Mouse (Mus musculus) left cerebral cortex, adult 18-20 months (tissue): Measurements from ENCODE around the gene Bcat2. TPM values are rescaled to one million over a fixed set of nuclear protein-coding genes. Genes with fewer than 3 reads are reported as not detected.
A peak's percentile ranks its signal among the peaks of the same experiment; 100 is the strongest.

ENCODE experiments used
- DNase-seq, 2 experiments: peaks; one replicate each; pipeline ENCODE4 v3.0.0; 2021 to 2022; ENCODE audit warnings: low spot score in 2 of 2, mixed read lengths in 1 of 2
- total RNA-seq, 2 experiments: library from RNA; stranded (reverse); gene quantifications; 2 replicates each; pipeline ENCODE4 v1.2.3; 2021

The Bcat2 gene
- total RNA-seq, 2 experiments from 2014 or later, result 25.3 to 26.9 TPM

DNA sequence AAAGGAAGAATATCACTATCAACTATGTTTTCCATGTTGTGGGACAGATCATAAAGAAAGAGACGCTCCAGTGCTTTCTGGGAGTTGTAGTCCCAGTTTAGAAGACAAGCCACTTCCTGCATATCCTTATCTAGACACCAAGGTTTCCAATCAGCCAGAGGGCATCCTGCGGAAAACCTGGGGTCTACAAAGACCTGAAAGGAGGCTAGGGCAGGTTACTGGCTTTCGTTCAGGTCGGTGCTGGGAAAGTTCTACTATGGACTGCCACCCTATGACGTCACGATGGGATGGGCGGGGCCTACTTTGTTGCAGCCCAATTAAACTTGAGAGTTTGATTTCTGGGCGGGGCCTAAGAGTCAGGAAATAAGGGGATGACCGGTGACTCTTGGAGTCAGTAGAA lies 51.5 kb downstream of the Bcat2 start, which contains the start of gene Izumo1:
Gene Izumo1, plus strand, starts transcription at position 369 of the 400 bp plus-strand sequence.
- no peak for DNase-seq

DNA sequence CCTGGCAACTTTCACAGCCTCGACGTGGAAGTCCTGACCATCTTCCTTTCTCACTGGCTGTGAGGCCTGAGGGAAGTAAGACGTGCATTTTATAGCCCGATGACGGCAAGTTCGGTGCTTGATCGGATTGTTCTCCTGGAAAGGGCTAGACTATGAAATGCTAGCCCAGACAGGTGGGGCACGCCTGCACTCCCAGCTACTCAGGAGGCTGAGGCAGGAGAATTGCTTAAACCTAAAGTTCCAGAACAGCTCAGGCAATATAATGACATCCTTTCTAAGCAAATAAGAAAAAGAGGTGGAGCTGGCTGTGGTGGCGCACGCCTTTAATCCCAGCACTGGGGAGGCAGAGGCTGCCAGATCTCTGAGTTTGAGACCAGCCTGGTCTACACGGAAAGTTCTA lies 53.6 kb downstream of the Bcat2 start:
- no peak for DNase-seq

DNA sequence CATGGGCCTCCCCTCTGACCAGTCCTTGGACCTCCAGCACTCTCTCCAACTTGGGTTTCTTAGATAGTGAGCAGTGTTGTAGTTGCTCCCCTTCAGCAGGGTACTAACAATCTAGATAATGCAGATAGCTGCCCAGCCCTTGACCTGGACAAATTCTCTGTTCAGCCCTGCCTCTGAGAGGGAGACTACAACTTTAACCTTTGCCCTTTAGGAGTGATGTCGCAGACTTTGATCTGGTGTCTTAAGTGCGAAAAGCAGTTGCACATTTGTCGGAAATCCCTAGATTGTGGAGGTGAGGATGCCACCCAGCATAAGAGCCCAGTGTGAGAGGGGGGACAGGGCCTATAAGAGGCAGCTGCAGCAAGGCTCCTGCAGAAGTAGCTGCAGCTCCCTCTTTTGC lies 54.8 kb downstream of the Bcat2 start:
- no peak for DNase-seq

DNA sequence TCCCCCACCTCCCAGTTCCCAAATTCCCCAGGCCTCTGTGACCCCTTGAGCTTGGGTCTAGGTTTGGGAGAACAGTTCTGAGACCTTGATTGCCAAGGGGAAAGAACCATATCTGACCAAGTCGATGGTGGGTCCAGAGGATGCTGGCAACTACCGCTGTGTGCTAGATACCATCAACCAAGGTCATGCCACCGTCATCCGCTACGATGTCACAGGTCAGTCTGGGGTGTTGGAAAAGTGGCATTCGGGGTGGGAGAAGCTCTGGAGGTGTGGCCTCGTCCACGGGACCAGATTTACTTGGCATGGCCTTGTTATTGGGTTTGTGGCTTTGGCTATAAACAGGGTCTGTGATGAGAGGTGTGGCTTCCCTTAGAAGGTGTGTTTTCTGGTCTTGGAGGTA lies 55.5 kb downstream of the Bcat2 start:
- DNase-seq, result no peak

DNA sequence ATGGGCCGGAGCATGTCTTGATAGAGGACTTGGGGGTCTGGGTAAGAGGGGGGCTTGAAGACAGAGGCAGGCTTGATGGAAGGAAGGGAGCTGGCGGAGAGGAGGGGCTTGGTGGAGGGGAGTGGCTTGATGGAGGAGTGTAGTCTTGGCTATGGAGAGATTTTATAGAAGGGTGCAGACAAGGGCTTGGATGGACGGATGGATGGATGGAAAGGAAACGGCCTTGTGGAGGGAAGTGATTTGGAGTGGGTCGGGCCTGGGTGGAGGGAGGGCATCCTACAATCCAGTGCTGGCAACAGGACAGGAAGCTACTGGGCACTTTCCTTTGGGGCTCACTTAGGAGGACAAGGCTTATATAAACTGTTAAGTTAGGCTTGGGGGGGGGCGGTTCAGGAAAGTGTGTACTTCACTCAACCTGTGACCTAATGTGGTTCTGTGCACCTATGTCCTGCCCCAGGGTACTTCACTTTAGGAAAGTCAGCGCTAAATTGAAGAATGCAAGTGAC lies 56.7 kb downstream of the Bcat2 start:
- no peak for DNase-seq

DNA sequence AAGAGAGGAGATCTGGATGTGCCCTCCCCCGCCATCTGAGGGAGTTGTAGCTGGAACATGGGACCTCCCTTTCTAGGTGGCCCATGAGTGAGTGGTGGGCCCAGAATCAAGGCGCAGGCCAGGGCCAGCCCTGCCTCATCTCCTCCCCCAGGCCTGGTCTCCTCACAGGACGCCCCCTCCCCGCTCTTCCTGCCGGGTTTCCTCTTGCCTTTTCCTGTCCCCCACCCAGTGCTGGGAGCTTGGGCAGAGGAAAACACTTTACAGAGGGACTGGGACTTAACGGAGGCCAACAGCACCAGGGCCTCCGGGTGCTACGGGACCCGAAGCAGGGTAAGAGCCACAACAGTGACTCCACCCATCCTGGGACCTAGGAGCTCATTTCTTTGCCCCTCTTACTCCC lies 57.3 kb downstream of the Bcat2 start, which contains the start of gene Rasip1:
Gene Rasip1, plus strand, starts transcription at position 228 of the 400 bp plus-strand sequence.
- DNase-seq, result no peak

DNA sequence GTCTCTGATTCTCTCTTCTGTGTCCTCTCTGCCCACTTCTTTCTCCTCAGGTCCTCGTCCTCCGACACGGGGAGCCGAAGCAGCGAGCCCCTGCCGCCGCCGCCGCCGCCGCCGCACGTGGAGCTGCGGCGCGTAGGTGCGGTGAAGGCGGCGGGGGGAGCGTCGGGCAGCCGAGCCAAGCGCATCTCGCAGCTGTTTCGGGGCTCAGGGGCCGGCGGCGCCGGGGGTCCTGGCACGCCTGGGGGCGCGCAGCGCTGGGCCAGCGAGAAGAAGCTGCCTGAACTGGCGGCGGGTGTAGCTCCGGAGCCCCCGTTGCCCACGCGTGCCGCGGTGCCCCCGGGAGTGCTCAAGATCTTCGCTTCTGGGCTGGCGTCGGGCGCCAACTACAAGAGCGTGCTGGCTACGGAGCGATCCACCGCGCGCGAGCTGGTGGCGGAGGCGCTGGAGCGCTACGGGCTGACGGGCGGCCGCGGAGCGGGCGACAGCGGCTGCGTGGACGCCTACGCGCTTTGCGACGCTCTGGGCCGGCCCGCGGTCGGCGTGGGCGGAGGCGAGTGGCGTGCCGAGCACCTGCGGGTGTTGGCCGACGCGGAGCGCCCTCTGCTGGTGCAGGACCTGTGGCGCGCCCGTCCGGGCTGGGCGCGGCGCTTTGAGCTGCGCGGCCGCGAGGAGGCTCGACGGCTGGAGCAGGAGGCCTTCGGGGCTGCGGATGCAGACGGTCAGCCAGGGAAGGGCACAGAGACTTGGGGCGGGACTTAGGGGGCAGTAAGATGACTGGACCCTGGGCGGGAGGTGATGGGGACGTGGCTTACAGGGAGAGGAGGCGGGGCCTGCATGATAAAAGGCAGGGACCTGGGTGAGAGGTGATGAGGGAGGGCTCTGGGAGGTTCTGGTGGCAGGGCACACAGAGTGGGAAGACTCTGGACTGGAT lies 58.7 kb downstream of the Bcat2 start:
- peak; percentile 84 to 87 for DNase-seq

DNA sequence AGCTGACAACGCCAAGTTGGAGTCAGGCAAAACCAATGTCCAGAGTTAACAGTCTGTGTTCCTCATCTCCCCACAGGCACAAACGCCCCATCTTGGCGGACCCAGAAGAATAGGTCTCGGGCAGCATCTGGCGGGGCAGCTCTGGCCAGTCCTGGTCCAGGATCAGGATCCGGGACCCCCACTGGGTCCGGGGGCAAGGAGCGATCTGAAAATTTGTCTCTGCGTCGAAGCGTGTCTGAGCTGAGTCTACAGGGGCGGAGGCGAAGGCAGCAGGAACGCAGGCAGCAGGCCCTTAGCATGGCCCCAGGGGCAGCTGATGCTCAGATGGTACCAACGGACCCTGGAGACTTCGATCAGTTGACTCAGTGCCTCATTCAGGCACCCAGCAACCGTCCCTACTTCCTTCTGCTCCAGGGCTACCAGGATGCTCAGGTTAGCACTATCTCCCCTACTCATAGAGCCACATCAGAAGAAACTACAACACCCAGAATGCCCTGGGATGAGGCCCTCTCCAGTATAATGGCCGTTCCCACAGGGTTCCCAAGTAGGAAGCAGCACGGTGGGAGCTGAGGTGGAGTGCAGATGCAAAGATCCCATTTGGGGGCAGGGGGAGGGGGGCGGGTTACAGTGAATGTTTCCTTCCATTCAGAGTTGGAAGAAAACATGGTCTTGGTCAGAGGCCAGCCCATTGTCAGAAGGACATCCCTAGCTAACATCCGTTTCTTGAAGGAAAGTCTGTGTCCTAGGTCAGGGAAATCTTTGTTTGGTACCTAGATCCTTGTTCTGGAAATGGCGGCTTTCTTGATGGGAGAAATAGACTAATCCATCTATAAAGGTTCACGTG lies 60.3 kb downstream of the Bcat2 start:
- DNase-seq, result no peak

DNA sequence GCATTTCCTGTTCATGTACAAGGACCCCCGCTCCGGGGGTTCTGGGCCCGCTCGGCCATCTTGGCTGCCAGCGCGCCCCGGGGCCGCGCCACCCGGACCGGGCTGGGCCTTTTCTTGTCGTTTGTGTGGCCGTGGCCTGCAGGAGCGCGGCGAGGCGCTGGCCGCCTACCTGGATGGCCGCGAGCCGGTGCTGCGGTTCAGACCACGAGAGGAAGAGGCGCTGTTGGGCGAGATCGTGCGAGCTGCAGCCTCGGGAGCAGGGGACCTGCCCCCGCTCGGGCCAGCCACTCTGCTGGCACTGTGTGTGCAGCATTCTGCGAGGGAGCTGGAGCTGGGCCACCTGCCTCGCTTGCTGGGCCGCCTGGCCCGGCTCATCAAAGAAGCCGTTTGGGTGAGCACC lies 62.5 kb downstream of the Bcat2 start:
- DNase-seq, result peak in 1 of 2 experiments; percentile 60

DNA sequence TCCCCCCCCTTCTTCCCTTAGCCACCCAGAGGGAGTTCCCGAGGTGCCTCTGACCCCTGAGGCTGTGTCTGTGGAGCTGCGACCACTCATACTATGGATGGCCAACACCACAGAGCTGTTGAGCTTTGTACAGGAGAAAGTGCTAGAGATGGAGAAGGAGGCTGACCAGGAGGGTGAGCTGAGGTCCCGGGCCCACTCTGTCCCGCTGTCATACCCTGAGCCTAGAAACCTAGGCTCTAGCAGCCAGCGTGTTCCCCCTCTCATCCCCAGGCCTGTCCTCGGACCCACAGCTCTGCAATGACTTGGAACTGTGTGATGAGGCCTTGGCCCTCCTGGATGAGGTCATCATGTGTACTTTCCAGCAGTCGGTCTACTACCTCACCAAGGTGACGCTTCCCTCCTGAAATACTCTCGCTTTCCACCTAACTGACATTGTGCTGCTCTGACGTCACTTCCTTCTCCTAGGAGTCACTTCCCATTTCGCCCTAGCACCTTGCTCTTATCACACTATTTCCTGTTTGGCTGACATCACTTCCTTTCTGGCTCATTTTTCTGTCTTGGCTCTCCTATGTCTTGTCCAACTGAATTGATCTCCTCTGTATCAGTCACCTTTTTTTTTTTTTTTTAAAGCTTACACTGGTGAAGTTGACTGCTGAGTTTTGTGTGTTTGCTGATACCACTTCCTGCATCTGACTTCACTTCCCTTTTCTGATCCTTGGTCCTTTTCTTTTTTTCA lies 65.2 kb downstream of the Bcat2 start:
- no peak for DNase-seq

DNA sequence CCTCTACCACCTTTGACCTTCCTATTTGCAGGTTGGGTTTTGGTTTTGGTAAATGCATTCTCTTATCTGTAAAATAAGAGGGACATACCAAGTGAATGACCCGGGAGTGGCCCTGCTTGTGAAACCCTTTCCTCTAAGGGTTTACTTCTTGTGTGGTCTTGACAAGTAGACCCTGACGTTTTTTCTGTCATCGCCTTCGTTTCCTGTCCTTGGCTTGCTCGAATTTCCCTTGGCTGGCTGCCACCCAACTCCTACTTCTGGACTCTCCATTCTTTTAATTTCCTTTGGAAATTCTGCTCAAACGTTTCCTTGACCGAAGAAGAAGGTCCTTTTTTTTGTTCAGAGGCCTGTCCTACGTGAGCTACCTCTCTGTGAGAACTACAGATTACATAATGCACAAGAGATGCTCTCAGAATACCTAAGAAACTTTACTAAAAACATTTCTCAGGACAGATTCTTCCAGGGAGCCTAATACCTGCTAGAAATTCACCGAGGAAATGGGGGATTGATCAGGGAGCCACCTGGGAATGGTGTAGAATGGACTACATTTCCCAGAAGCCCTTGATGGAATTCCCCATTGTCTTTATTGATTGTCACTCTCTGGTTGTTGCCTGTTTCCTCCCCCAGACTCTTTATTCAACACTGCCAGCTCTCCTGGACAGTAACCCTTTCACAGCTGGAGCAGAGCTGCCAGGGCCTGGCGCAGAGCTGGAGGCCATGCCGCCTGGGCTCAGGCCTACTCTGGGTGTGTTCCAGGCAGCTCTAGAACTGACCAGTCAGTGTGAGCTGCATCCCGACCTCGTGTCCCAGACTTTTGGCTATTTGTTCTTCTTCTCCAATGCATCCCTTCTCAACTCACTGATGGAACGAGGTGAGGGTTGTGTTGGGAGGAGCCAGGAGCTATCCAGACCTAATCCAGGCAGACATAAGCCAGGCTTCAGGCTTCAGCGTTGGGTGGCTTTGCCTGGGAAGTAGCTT lies 66.0 kb downstream of the Bcat2 start:
- DNase-seq, result no peak

DNA sequence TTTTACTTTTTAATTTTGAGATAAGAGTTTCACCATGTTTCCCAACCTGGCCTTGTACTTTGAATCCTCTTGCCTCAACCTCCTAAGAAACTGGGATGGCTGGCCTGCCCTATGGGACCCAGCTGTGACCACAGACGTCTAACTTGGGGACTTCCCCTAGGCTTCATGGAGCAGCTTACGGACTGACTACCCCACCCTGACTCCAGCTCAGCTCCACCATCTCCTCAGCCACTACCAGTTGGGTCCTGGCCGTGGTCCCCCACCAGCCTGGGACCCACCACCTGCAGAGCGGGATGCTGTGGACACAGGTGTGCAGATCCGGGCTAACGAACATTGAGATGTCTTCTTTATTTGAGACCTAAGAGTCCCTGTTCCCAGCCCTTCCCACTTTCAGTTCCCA lies 67.8 kb downstream of the Bcat2 start:
- DNase-seq, result no peak

DNA sequence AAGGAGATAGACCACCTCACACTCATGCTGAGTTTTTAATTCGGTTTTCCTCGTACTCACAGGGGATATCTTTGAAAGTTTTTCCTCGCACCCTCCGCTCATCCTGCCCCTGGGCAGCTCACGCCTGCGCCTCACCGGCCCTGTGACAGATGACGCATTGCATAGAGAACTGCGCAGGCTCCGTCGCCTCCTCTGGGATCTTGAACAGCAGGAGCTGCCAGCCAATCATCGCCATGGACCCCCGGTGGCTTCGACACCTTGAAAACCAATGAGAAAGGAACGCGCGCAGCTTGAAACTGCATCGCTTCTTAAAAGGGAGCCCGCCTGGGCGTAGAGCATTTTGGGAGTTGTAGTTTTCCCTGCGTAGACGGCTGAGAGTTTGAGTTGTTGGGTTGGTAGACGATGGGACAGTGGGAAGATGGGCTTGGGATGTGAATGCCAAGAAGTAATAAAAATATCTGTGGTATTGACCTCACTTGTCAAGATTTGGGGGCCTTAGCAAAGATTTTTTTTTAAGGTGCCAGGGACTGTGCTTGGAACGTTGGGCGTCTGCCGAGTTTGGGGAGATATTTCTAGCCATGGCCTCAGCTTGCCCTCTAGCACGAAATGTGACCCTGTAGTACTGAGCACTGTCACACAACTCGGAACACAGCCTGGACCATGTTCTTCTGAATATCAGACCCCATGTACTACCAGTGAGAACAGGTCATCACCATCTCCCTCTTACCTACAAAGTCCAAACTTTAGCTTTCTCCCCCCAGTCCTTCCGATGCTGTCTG lies 68.9 kb downstream of the Bcat2 start:
- DNase-seq, result peak; percentile 95 to 96

Other genes starting within 250 kb of the Bcat2 start
- 10 to 100 TPM; 19.0 to 26.5 TPM for gene Trpm4, start 236.4 kb upstream of the Bcat2 start, total RNA-seq
- gene Hrc, start 234.9 kb upstream of the Bcat2 start, total RNA-seq, result under 1 TPM; 0.19 to 0.30 TPM
- gene Ppfia3, start 203.1 kb upstream of the Bcat2 start, total RNA-seq, result 100 to 1,000 TPM; 154 to 170 TPM
- gene Lin7b, start 199.6 kb upstream of the Bcat2 start, total RNA-seq, result 100 to 1,000 TPM; 133 to 165 TPM
- gene Snrnp70, start 174.4 kb upstream of the Bcat2 start, total RNA-seq, result 100 to 1,000 TPM; 372 to 395 TPM
- gene Kcna7, start 164.5 kb upstream of the Bcat2 start, total RNA-seq, result not detected
- gene Ntf5, start 156.5 kb upstream of the Bcat2 start, total RNA-seq, result under 1 TPM in 1 of 2 experiments, not detected in 1; 0.19 TPM
- not detected for gene Lhb, start 149.3 kb upstream of the Bcat2 start, total RNA-seq
- gene Gys1, start 135.3 kb upstream of the Bcat2 start, total RNA-seq, result 10 to 100 TPM; 15.1 to 18.1 TPM
- gene Ruvbl2, start 132.1 kb upstream of the Bcat2 start, total RNA-seq, result 10 to 100 TPM; 32.4 to 34.5 TPM
- 100 to 1,000 TPM; 218 to 238 TPM for gene Ftl1, start 110.3 kb upstream of the Bcat2 start, total RNA-seq
- 10 to 100 TPM; 55.2 to 59.3 TPM for gene Bax, start 103.3 kb upstream of the Bcat2 start, total RNA-seq
- gene Tulp2, start 88.3 kb upstream of the Bcat2 start, total RNA-seq, result under 1 TPM in 1 of 2 experiments, not detected in 1; 0.21 TPM
- gene Gm45808, start 83.3 kb upstream of the Bcat2 start, total RNA-seq, result 1 to 10 TPM; 2.5 to 3.8 TPM
- gene Dhdh, start 81.3 kb upstream of the Bcat2 start, total RNA-seq, result 1 to 10 TPM; 3.9 to 4.7 TPM
- 100 to 1,000 TPM; 111 to 112 TPM for gene Nucb1, start 59.7 kb upstream of the Bcat2 start, total RNA-seq
- 10 to 100 TPM; 23.1 to 25.9 TPM for gene Ppp1r15a, start 43.9 kb upstream of the Bcat2 start, total RNA-seq
- 1 to 10 TPM; 6.1 to 8.2 TPM for gene Plekha4, start 43.8 kb upstream of the Bcat2 start, total RNA-seq
- gene Hsd17b14, start 15.3 kb upstream of the Bcat2 start, total RNA-seq, result under 1 TPM; 0.37 to 0.56 TPM
- not detected for gene Fgf21, start 45.3 kb downstream of the Bcat2 start, total RNA-seq
- gene Fut1, start 47.1 kb downstream of the Bcat2 start, total RNA-seq, result not detected
- gene Izumo1, start 51.7 kb downstream of the Bcat2 start, total RNA-seq, result under 1 TPM in 1 of 2 experiments, not detected in 1; 0.21 TPM
- gene Rasip1, start 57.3 kb downstream of the Bcat2 start, total RNA-seq, result 1 to 10 TPM; 6.4 to 7.9 TPM
- 1 to 10 TPM; 2.0 to 2.6 TPM for gene Mamstr, start 69.8 kb downstream of the Bcat2 start, total RNA-seq
- under 1 TPM; 0.12 to 0.26 TPM for gene Fut2, start 96.2 kb downstream of the Bcat2 start, total RNA-seq
- gene Ntn5, start 113.9 kb downstream of the Bcat2 start, total RNA-seq, result 10 to 100 TPM; 11.1 to 13.3 TPM
- 1 to 10 TPM; 1.2 to 1.7 TPM for gene Sec1, start 124.2 kb downstream of the Bcat2 start, total RNA-seq
- 100 to 1,000 TPM; 215 to 220 TPM for gene Car11, start 129.7 kb downstream of the Bcat2 start, total RNA-seq
- 10 to 100 TPM; 63.1 to 84.6 TPM for gene Dbp, start 134.9 kb downstream of the Bcat2 start, total RNA-seq
- gene Rpl18, start 145.3 kb downstream of the Bcat2 start, total RNA-seq, result 100 to 1,000 TPM; 331 to 369 TPM
- 10 to 100 TPM; 32.3 to 33.0 TPM for gene Sphk2, start 147.8 kb downstream of the Bcat2 start, total RNA-seq
- under 1 TPM in 1 of 2 experiments, not detected in 1; 0.21 TPM for gene Fam83e, start 151.1 kb downstream of the Bcat2 start, total RNA-seq
- gene Spaca4, start 155.7 kb downstream of the Bcat2 start, total RNA-seq, result not detected
- 100 to 1,000 TPM; 229 to 237 TPM for gene Lmtk3, start 213.6 kb downstream of the Bcat2 start, total RNA-seq
- 10 to 100 TPM; 11.3 to 13.7 TPM for gene Sult2b1, start 214.5 kb downstream of the Bcat2 start, total RNA-seq
- 100 to 1,000 TPM; 191 to 210 TPM for gene Cyth2, start 244.4 kb downstream of the Bcat2 start, total RNA-seq